9 mouse cellular contexts compared by ENCODE assay signal in the genomic region with DNA sequence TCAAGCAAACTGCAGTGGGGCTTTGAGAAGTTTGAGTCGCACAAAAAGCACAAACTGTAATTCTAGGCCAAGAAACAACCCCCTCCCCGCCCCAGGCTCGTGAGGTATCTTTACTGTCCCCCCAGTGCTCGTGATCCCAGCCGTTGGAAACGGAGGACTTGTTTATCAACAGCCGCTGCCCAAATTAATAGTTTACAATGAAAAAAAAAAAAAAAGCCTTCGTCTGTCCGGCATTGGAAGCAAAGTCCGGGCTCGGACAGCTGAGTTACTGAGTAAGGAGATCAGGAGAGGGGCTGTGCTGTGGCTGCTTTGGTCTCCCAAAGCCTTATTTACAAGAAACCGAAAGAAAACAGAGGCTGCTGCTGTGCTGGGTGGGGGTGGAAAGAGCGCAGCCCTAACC. TPM values are rescaled to one million over a fixed set of nuclear protein-coding genes. Genes with fewer than 3 reads are reported as not detected.
DNase-seq lines count a peak whose midpoint lies in the region; ATAC-seq and TF ChIP-seq lines count a peak whose summit lies in the region.
"Had no signal": no experiment of that assay in that cellular context is flagged by ENCODE, and none has a peak within 500 bp of the region (broad histone marks: within the 10 kb centered on the region; RNA-seq: fewer than 3 reads in every experiment).

No protein-coding gene starts in this region.

- peak overlapping the region; percentile 46 for H3K4me2 ChIP-seq in lung, embryonic 15.5 days
- H3K4me2 ChIP-seq in forebrain, postnatal 0 days (ENCODE audit: low read depth) = peak overlapping the region; percentile 15; the same call in 1 of the 2 replicates
- H3K4me2 ChIP-seq in kidney, embryonic 15.5 days = peak overlapping the region; percentile 45
- peak overlapping the region; percentile 35 for H3K4me2 ChIP-seq in neural tube, embryonic 15.5 days

- no peak overlapping the region for H3K27ac ChIP-seq in lung, embryonic 15.5 days
- H3K27ac ChIP-seq in forebrain, postnatal 0 days (ENCODE audit: low read depth, low read length) = no peak overlapping the region
- no peak overlapping the region for H3K27ac ChIP-seq in kidney, embryonic 15.5 days
- H3K27ac ChIP-seq in neural tube, embryonic 15.5 days (replicated peaks) = no peak overlapping the region

- WGBS in lung, embryonic 15.5 days = 19% methylated on average over 13 of the region's 13 CpGs
- WGBS in forebrain, postnatal 0 days = 21% methylated on average over 13 of the region's 13 CpGs
- WGBS in kidney, embryonic 15.5 days = 19% methylated on average over 13 of the region's 13 CpGs
- 31% methylated on average over 13 of the region's 13 CpGs for WGBS in neural tube, embryonic 15.5 days

- peaks cover 4% of the 10 kb centered on the region for H3K4me1 ChIP-seq in lung, embryonic 15.5 days
- peaks cover 4% of the 10 kb centered on the region; the same call in 1 of the 2 replicates for H3K4me1 ChIP-seq in forebrain, postnatal 0 days (ENCODE audit: insufficient read depth)
- H3K4me1 ChIP-seq in kidney, embryonic 15.5 days = peaks cover 67% of the 10 kb centered on the region
- H3K4me1 ChIP-seq in neural tube, embryonic 15.5 days = peaks cover 23% of the 10 kb centered on the region

- no peak for TF ChIP-seq CTCF in forebrain, postnatal 0 days (IDR thresholded peaks at IDR 0.05; ENCODE audit: low read depth)

- H3K9ac ChIP-seq in lung, embryonic 15.5 days = no peak overlapping the region
- no peak overlapping the region for H3K9ac ChIP-seq in forebrain, postnatal 0 days
- H3K9ac ChIP-seq in kidney, embryonic 15.5 days = no peak overlapping the region
- no peak overlapping the region for H3K9ac ChIP-seq in neural tube, embryonic 15.5 days (replicated peaks)

- H3K27me3 ChIP-seq in lung, embryonic 15.5 days = peaks cover 71% of the 10 kb centered on the region
- H3K27me3 ChIP-seq in forebrain, postnatal 0 days (ENCODE audit: insufficient read depth, low read length) = peaks cover 21% of the 10 kb centered on the region
- H3K27me3 ChIP-seq in kidney, embryonic 15.5 days = peaks cover 93% of the 10 kb centered on the region
- peaks cover 47% of the 10 kb centered on the region for H3K27me3 ChIP-seq in neural tube, embryonic 15.5 days (replicated peaks)

- H3K36me3 ChIP-seq in lung, embryonic 15.5 days = no peaks in the 10 kb centered on the region
- H3K36me3 ChIP-seq in forebrain, postnatal 0 days (ENCODE audit: insufficient read depth) = no peaks in the 10 kb centered on the region
- H3K36me3 ChIP-seq in kidney, embryonic 15.5 days = no peaks in the 10 kb centered on the region
- no peaks in the 10 kb centered on the region for H3K36me3 ChIP-seq in neural tube, embryonic 15.5 days

- no peak for DNase-seq in lung, postnatal 25 days (ENCODE audit: low spot score)
- DNase-seq in forebrain, postnatal 0 days = no peak
- DNase-seq in layer of hippocampus, postnatal 36 days = no peak
- no peak for DNase-seq in embryo, embryonic 10 days (ENCODE audit: low spot score)
- DNase-seq in left cerebral cortex, adult 8-10 months (ENCODE audit: low spot score in 2 of 2) = no peak
- DNase-seq: gastrocnemius, postnatal 14 days had no signal

- no peaks in the 10 kb centered on the region for H3K9me3 ChIP-seq in lung, embryonic 15.5 days
- H3K9me3 ChIP-seq in forebrain, postnatal 0 days (ENCODE audit: low read length) = no peaks in the 10 kb centered on the region
- H3K9me3 ChIP-seq in kidney, embryonic 15.5 days (replicated peaks) = 0 out of 2 replicates have a peak, but pooled peaks cover 4% of the 10 kb centered on the region
- H3K9me3 ChIP-seq in neural tube, embryonic 15.5 days (replicated peaks) = no peaks in the 10 kb centered on the region

- peak overlapping the region; percentile 24 for H3K4me3 ChIP-seq in lung, embryonic 15.5 days
- H3K4me3 ChIP-seq in forebrain, postnatal 0 days (ENCODE audit: low read depth, low read length) = no peak overlapping the region
- H3K4me3 ChIP-seq in kidney, embryonic 15.5 days (replicated peaks) = peak overlapping the region; percentile 19
- no peak overlapping the region for H3K4me3 ChIP-seq in neural tube, embryonic 15.5 days (replicated peaks)

- ATAC-seq in lung, embryonic 15.5 days (ENCODE audit: borderline replicate concordance, extremely low read depth, low FRiP score, low TSS enrichment) = no peak
- ATAC-seq in forebrain, postnatal 0 days = no peak
- ATAC-seq in kidney, embryonic 15.5 days (replicated peaks; ENCODE audit: low FRiP score) = no peak
- ATAC-seq in neural tube, embryonic 15.5 days (ENCODE audit: low FRiP score) = no peak

RNA-seq across cellular contexts. Expression of a gene that starts 5.9 kb away (rescaled TPM):
- polyA plus RNA-seq in lung, embryonic 15.5 days (2015; fragmentation: Nextera tagmentation; extraction: Ambion mirVana) = 1.7 and 2.0 TPM in 2 replicates
- 0.43 and 1.6 TPM in 2 replicates for total RNA-seq in forebrain, postnatal 0 days (2014; rRNA removed)
- polyA plus RNA-seq in forebrain, postnatal 0 days (2015; fragmentation: Nextera tagmentation; extraction: Ambion mirVana) = 0.49 and 1.6 TPM in 2 replicates
- 5.0 and 6.4 TPM in 2 replicates for polyA plus RNA-seq in kidney, embryonic 15.5 days (2015; fragmentation: Nextera tagmentation; extraction: Ambion mirVana)
- polyA plus RNA-seq in neural tube, embryonic 15.5 days (2015; fragmentation: Nextera tagmentation; extraction: Ambion mirVana) = 3.8 and 5.5 TPM in 2 replicates
- total RNA-seq in layer of hippocampus, postnatal 36 days (2021) = 1 to 10 TPM; 1.2 to 2.3 TPM
- 1 to 10 TPM in 3 of 4 experiments, under 1 TPM in 1; 0.89 to 2.8 (median 1.2) TPM for total RNA-seq in left cerebral cortex, adult 8-10 months (2022)

Comparison
In these comparisons a context has a peak if more than half of its experiments do, and no peak if none do; other contexts are left out.
1. H3K4me3 ChIP-seq: peak in lung, embryonic 15.5 days (single experiment) and kidney, embryonic 15.5 days (single experiment); none in forebrain, postnatal 0 days (single experiment) and neural tube, embryonic 15.5 days (single experiment).
2. Peak in every context shown above with its lines, with median percentiles within 50 percentile points of each other: H3K4me2 ChIP-seq.